Mouse (Mus musculus) E14TG2a.4 (cell line): ENCODE measurements at regions not wholly inside any gene's neighbourhood (a gene's known extent, or its start where the extent isn't known, plus 50 kb on each side); places are given as distances from the start of the nearest gene placed in this dataset.

Source experiments
- H3K27me3 ChIP-seq: 2 replicates; pipeline ENCODE4 v1.6.1; 2014; ENCODE audit warnings: low read length, control low read depth; ENCODE audit not compliant: insufficient read depth
- H3K36me3 ChIP-seq: 2 replicates; pipeline ENCODE4 v1.6.1; 2014; ENCODE audit warnings: low read length, control low read depth; ENCODE audit not compliant: insufficient read depth
- H3K4me1 ChIP-seq: replicated peaks from 2 replicates; pipeline ENCODE4 v1.6.1; 2014; ENCODE audit warnings: low read depth, low read length, control low read depth
- H3K4me3 ChIP-seq: replicated peaks from 2 replicates; pipeline ENCODE4 v1.5.1; 2014; ENCODE audit warnings: mild to moderate bottlenecking, low read length
- H3K9me3 ChIP-seq: 2 replicates; pipeline ENCODE4 v1.6.1; 2014; ENCODE audit warnings: low read length, control low read depth
- CTCF ChIP-seq: conservative IDR thresholded peaks from 2 replicates; pipeline ENCODE4 v1.5.1; 2014; ENCODE audit warnings: low read length
- NANOG ChIP-seq: IDR thresholded peaks from 2 replicates; pipeline ENCODE4 v1.6.1; 2014; ENCODE audit warnings: borderline replicate concordance, low read length, mixed read lengths
- POU5F1 ChIP-seq: IDR thresholded peaks from 2 replicates; pipeline ENCODE4 v1.6.1; 2014; ENCODE audit warnings: low read length, borderline replicate concordance

- Histone ChIP-seq H3K4me3 (no peak overlapping the region), H3K27me3 (no peaks in the 10 kb centered on the region), H3K36me3 (no peaks in the 10 kb centered on the region), H3K4me1 (no peaks in the 10 kb centered on the region), H3K9me3 (no peaks in the 10 kb centered on the region)
- TF ChIP-seq POU5F1, result no peak
- no peak for TF ChIP-seq CTCF
- no peak for TF ChIP-seq NANOG
These were observed 94.4 kb downstream of the Gm11232 start for GRCm38 (mm10) chr4:71663397-71663796.

- TF ChIP-seq NANOG (no peak), CTCF (no peak), POU5F1 (no peak)
- no peak overlapping the region for H3K4me3 ChIP-seq
- no peaks in the 10 kb centered on the region for H3K27me3 ChIP-seq
- no peaks in the 10 kb centered on the region for H3K4me1 ChIP-seq
- H3K36me3 ChIP-seq, result no peaks in the 10 kb centered on the region
- H3K9me3 ChIP-seq, result peaks cover 20% of the 10 kb centered on the region
These were observed 117.2 kb downstream of the Gm11232 start for GRCm38 (mm10) chr4:71640521-71640920.

- Histone ChIP-seq H3K4me3 (no peak overlapping the region), H3K9me3 (peaks cover 12% of the 10 kb centered on the region), H3K4me1 (no peaks in the 10 kb centered on the region), H3K27me3 (no peaks in the 10 kb centered on the region), H3K36me3 (no peaks in the 10 kb centered on the region)
- TF ChIP-seq POU5F1, result no peak
- TF ChIP-seq NANOG, result no peak
- no peak for TF ChIP-seq CTCF
These were observed 130.7 kb downstream of the Gm11232 start for GRCm38 (mm10) chr4:71627088-71627487.

GRCm38 (mm10) chr4:71626626-71627025 is 131.1 kb downstream of the Gm11232 start:
- Histone ChIP-seq H3K9me3 (peaks cover 16% of the 10 kb centered on the region), H3K4me1 (no peaks in the 10 kb centered on the region), H3K36me3 (no peaks in the 10 kb centered on the region), H3K4me3 (no peak overlapping the region), H3K27me3 (no peaks in the 10 kb centered on the region)
- no peak for TF ChIP-seq NANOG
- no peak for TF ChIP-seq CTCF
- TF ChIP-seq POU5F1, result no peak

- Histone ChIP-seq H3K36me3 (no peaks in the 10 kb centered on the region), H3K4me3 (no peak overlapping the region), H3K9me3 (peaks cover 24% of the 10 kb centered on the region), H3K4me1 (no peaks in the 10 kb centered on the region), H3K27me3 (no peaks in the 10 kb centered on the region)
- TF ChIP-seq CTCF, result no peak
- no peak for TF ChIP-seq NANOG
- no peak for TF ChIP-seq POU5F1
These were observed 133.0 kb downstream of the Gm11232 start for GRCm38 (mm10) chr4:71624771-71625170.

GRCm38 (mm10) chr4:71613720-71614119 is 144.0 kb downstream of the Gm11232 start:
- Histone ChIP-seq H3K4me1 (no peaks in the 10 kb centered on the region), H3K4me3 (no peak overlapping the region), H3K36me3 (no peaks in the 10 kb centered on the region), H3K9me3 (peaks cover 73% of the 10 kb centered on the region), H3K27me3 (no peaks in the 10 kb centered on the region)
- TF ChIP-seq POU5F1 (no peak), NANOG (no peak), CTCF (no peak)

- no peaks in the 10 kb centered on the region for H3K4me1 ChIP-seq
- no peaks in the 10 kb centered on the region for H3K36me3 ChIP-seq
- TF ChIP-seq POU5F1, result no peak
- no peak for TF ChIP-seq NANOG
- no peak for TF ChIP-seq CTCF
- no peak overlapping the region for H3K4me3 ChIP-seq
- H3K9me3 ChIP-seq, result no peaks in the 10 kb centered on the region
- no peaks in the 10 kb centered on the region for H3K27me3 ChIP-seq
These were observed 171.9 kb downstream of the Gm11232 start for GRCm38 (mm10) chr4:71585880-71586279.

GRCm38 (mm10) chr4:71560656-71561055 is 197.1 kb downstream of the Gm11232 start:
- Histone ChIP-seq H3K4me3 (no peak overlapping the region), H3K9me3 (no peaks in the 10 kb centered on the region), H3K4me1 (no peaks in the 10 kb centered on the region), H3K27me3 (no peaks in the 10 kb centered on the region), H3K36me3 (no peaks in the 10 kb centered on the region)
- TF ChIP-seq NANOG (no peak), POU5F1 (no peak), CTCF (no peak)

GRCm38 (mm10) chr4:71539200-71539599 is 218.6 kb downstream of the Gm11232 start:
- Histone ChIP-seq H3K27me3 (no peaks in the 10 kb centered on the region), H3K36me3 (no peaks in the 10 kb centered on the region), H3K4me1 (no peaks in the 10 kb centered on the region), H3K9me3 (no peaks in the 10 kb centered on the region), H3K4me3 (no peak overlapping the region)
- TF ChIP-seq CTCF (no peak), POU5F1 (no peak), NANOG (no peak)
